Mouse (Mus musculus) CH12.LX (cell line): ENCODE results near the gene Ntrk3. TPM values are rescaled to one million over a fixed set of nuclear protein-coding genes. Genes with fewer than 3 reads are reported as not detected.

Source experiments
- DNase-seq: peaks from one replicate; pipeline ENCODE4 v3.0.0-alpha.2; 2013; ENCODE audit errors: extremely low read depth
- H3K27ac ChIP-seq: 2 replicates; pipeline ENCODE4 v1.5.1; 2012; ENCODE audit warnings: low read depth, mild to moderate bottlenecking, control low read depth, moderate library complexity; ENCODE audit not compliant: insufficient read depth
- H3K27me3 ChIP-seq: replicated peaks from 2 replicates; pipeline ENCODE3; 2012; ENCODE audit warnings: inconsistent platforms
- H3K36me3 ChIP-seq, 2 experiments: replicated peaks in 1 of 2; 2 replicates each; pipeline versions ENCODE3 to v1.6.1; 2012; ENCODE audit warnings: inconsistent platforms in 1 of 2, low read length in 1 of 2, mild to moderate bottlenecking in 1 of 2, mixed read lengths in 1 of 2, moderate library complexity in 1 of 2; ENCODE audit not compliant: control insufficient read depth in 1 of 2, insufficient read depth in 1 of 2
- H3K4me1 ChIP-seq, 2 experiments: 2 replicates each; pipeline ENCODE4 v1.6.1; 2012; ENCODE audit warnings: inconsistent platforms in 1 of 2, moderate library complexity in 1 of 2; ENCODE audit not compliant: insufficient read depth in 2 of 2, control insufficient read depth in 1 of 2
- H3K4me2 ChIP-seq: 2 replicates; pipeline ENCODE4 v1.6.1; 2012; ENCODE audit warnings: low read depth, mild to moderate bottlenecking, control low read depth; ENCODE audit not compliant: poor library complexity, insufficient read depth, severe bottlenecking
- H3K4me3 ChIP-seq, 3 experiments: fragments of 150-350 bp in 1 of 3; sonication (generic) in 1 of 3; replicated peaks in 1 of 3; 2 replicates each; pipeline versions ENCODE3 to v1.5.1; 2011 to 2012; ENCODE audit warnings: low read depth in 2 of 3, low read length in 2 of 3, mild to moderate bottlenecking in 2 of 3, moderate library complexity in 2 of 3, control low read depth in 1 of 3, improper control_type of control experiment in 1 of 3, inconsistent platforms in 1 of 3, mixed read lengths in 1 of 3; ENCODE audit not compliant: poor library complexity in 1 of 3
- H3K79me2 ChIP-seq: replicated peaks from 2 replicates; pipeline ENCODE4 v1.6.1; 2012; ENCODE audit warnings: mild to moderate bottlenecking, moderate library complexity; ENCODE audit not compliant: control insufficient read depth, poor library complexity, insufficient read depth, severe bottlenecking; ENCODE audit errors: extremely low read depth
- H3K9ac ChIP-seq: 2 replicates; pipeline ENCODE4 v1.6.1; 2012; ENCODE audit warnings: low read depth, mild to moderate bottlenecking, control low read depth, moderate library complexity; ENCODE audit not compliant: insufficient read depth
- H3K9me3 ChIP-seq: replicated peaks from 2 replicates; pipeline ENCODE3; 2012; ENCODE audit warnings: low read length, inconsistent platforms, mixed read lengths
- BHLHE40 ChIP-seq: IDR thresholded peaks from 2 replicates; pipeline ENCODE4 v1.6.1; 2011; ENCODE audit warnings: mild to moderate bottlenecking, low read depth, low read length, improper control_type of control experiment
- CHD1 ChIP-seq: IDR thresholded peaks from 2 replicates; pipeline ENCODE4 v1.6.1; 2012; ENCODE audit warnings: low read depth, low read length, improper control_type of control experiment, inconsistent platforms
- CHD2 ChIP-seq: IDR thresholded peaks from 2 replicates; pipeline ENCODE4 v1.6.1; 2011; ENCODE audit warnings: low read length, improper control_type of control experiment
- CTCF ChIP-seq, 2 experiments: IDR thresholded peaks in 1 of 2; conservative IDR thresholded peaks in 1 of 2; 2 replicates each; pipeline ENCODE4 v1.5.1; 2011 to 2012; ENCODE audit warnings: low read depth in 2 of 2, low read length in 2 of 2, improper control_type of control experiment in 1 of 2, inconsistent platforms in 1 of 2, mild to moderate bottlenecking in 1 of 2, moderate library complexity in 1 of 2
- E2F4 ChIP-seq: IDR thresholded peaks from 2 replicates; pipeline ENCODE4 v1.6.1; 2011; ENCODE audit warnings: low read depth, low read length, improper control_type of control experiment; ENCODE audit not compliant: insufficient replicate concordance
- ELF1 ChIP-seq: IDR thresholded peaks from 2 replicates; pipeline ENCODE4 v1.6.1; 2014; ENCODE audit warnings: low read depth, mild to moderate bottlenecking, inconsistent platforms, low read length, improper control_type of control experiment
- EP300 ChIP-seq: IDR thresholded peaks from 2 replicates; pipeline ENCODE4 v1.6.1; 2011; ENCODE audit warnings: low read length, improper control_type of control experiment
- ETS1 ChIP-seq: conservative IDR thresholded peaks from 2 replicates; pipeline ENCODE4 v1.6.1; 2012; ENCODE audit warnings: low read depth, mild to moderate bottlenecking, inconsistent platforms, low read length, improper control_type of control experiment, moderate library complexity
- GABPA ChIP-seq: IDR thresholded peaks from 2 replicates; pipeline ENCODE4 v1.6.1; 2012; ENCODE audit warnings: low read depth, low read length, improper control_type of control experiment, inconsistent platforms; ENCODE audit not compliant: insufficient replicate concordance
- HCFC1 ChIP-seq: IDR thresholded peaks from 2 replicates; pipeline ENCODE4 v1.6.1; 2012; ENCODE audit warnings: low read depth, mild to moderate bottlenecking, inconsistent platforms, low read length, improper control_type of control experiment
- IRF4 ChIP-seq: IDR thresholded peaks from 2 replicates; pipeline ENCODE4 v1.6.1; 2014; ENCODE audit warnings: low read depth, mild to moderate bottlenecking, inconsistent platforms, low read length, improper control_type of control experiment
- JUN ChIP-seq: IDR thresholded peaks from 2 replicates; pipeline ENCODE4 v1.6.1; 2011; ENCODE audit warnings: low read depth, mild to moderate bottlenecking, low read length, improper control_type of control experiment, moderate library complexity; ENCODE audit not compliant: insufficient read depth
- JUND ChIP-seq: conservative IDR thresholded peaks from 2 replicates; pipeline ENCODE4 v1.6.1; 2011; ENCODE audit warnings: low read depth, low read length, improper control_type of control experiment
- KAT2A ChIP-seq: IDR thresholded peaks from 2 replicates; pipeline ENCODE4 v1.6.1; 2012; ENCODE audit warnings: low read length, improper control_type of control experiment, inconsistent platforms; ENCODE audit not compliant: insufficient replicate concordance
- MAFK ChIP-seq: IDR thresholded peaks from 2 replicates; pipeline ENCODE4 v1.6.1; 2011; ENCODE audit warnings: low read length, improper control_type of control experiment; ENCODE audit not compliant: insufficient replicate concordance
- MAX ChIP-seq: IDR thresholded peaks from 2 replicates; pipeline ENCODE4 v1.6.1; 2011; ENCODE audit warnings: low read length, improper control_type of control experiment
- MAZ ChIP-seq: IDR thresholded peaks from 2 replicates; pipeline ENCODE4 v1.6.1; 2012; ENCODE audit warnings: low read depth, mild to moderate bottlenecking, inconsistent platforms, low read length, improper control_type of control experiment, moderate library complexity
- MXI1 ChIP-seq: IDR thresholded peaks from 2 replicates; pipeline ENCODE4 v1.6.1; 2011; ENCODE audit warnings: mild to moderate bottlenecking, low read depth, low read length, improper control_type of control experiment
- MYC ChIP-seq: IDR thresholded peaks from 2 replicates; pipeline ENCODE4 v1.6.1; 2011; ENCODE audit warnings: low read depth, mild to moderate bottlenecking, improper control_type of control experiment, low read length
- NELFE ChIP-seq: IDR thresholded peaks from 2 replicates; pipeline ENCODE4 v1.6.1; 2011; ENCODE audit warnings: low read depth, low read length, improper control_type of control experiment
- NRF1 ChIP-seq: IDR thresholded peaks from 2 replicates; pipeline ENCODE4 v1.6.1; 2014; ENCODE audit warnings: low read depth, mild to moderate bottlenecking, inconsistent platforms, low read length, improper control_type of control experiment, moderate library complexity
- PAX5 ChIP-seq: IDR thresholded peaks from 2 replicates; pipeline ENCODE4 v1.6.1; 2012; ENCODE audit warnings: low read length, inconsistent platforms, mixed read lengths
- POLR2A ChIP-seq: IDR thresholded peaks from 2 replicates; pipeline ENCODE4 v1.6.1; 2011; ENCODE audit warnings: low read depth, mild to moderate bottlenecking, improper control_type of control experiment, low read length
- POLR2AphosphoS2 ChIP-seq: IDR thresholded peaks from 2 replicates; pipeline ENCODE4 v1.6.1; 2011; ENCODE audit warnings: low read depth, low read length, improper control_type of control experiment
- RAD21 ChIP-seq: IDR thresholded peaks from 2 replicates; pipeline ENCODE4 v1.6.1; 2011; ENCODE audit warnings: low read depth, mild to moderate bottlenecking, low read length, improper control_type of control experiment, moderate library complexity
- RCOR1 ChIP-seq: conservative IDR thresholded peaks from 2 replicates; pipeline ENCODE4 v1.6.1; 2012; ENCODE audit warnings: low read depth, mild to moderate bottlenecking, inconsistent platforms, low read length, improper control_type of control experiment
- SIN3A ChIP-seq: IDR thresholded peaks from 2 replicates; pipeline ENCODE4 v1.6.1; 2012; ENCODE audit warnings: low read length, improper control_type of control experiment, inconsistent platforms
- SMC3 ChIP-seq: IDR thresholded peaks from 2 replicates; pipeline ENCODE4 v1.6.1; 2011; ENCODE audit warnings: low read depth, low read length, improper control_type of control experiment
- TBP ChIP-seq: conservative IDR thresholded peaks from 2 replicates; pipeline ENCODE4 v1.6.1; 2011; ENCODE audit warnings: low read depth, low read length, improper control_type of control experiment
- TCF12 ChIP-seq: IDR thresholded peaks from 2 replicates; pipeline ENCODE4 v1.6.1; 2014; ENCODE audit warnings: low read depth, mild to moderate bottlenecking, inconsistent platforms, low read length, improper control_type of control experiment
- UBTF ChIP-seq: IDR thresholded peaks from 2 replicates; pipeline ENCODE4 v1.6.1; 2012; ENCODE audit warnings: low read depth, mild to moderate bottlenecking, inconsistent platforms, low read length, improper control_type of control experiment, moderate library complexity
- USF1 ChIP-seq: IDR thresholded peaks from 2 replicates; pipeline ENCODE4 v1.6.1; 2014; ENCODE audit warnings: low read depth, mild to moderate bottlenecking, inconsistent platforms, low read length, improper control_type of control experiment
- USF2 ChIP-seq: conservative IDR thresholded peaks from 2 replicates; pipeline ENCODE4 v1.6.1; 2011; ENCODE audit warnings: low read depth, low read length, improper control_type of control experiment
- ZC3H11A ChIP-seq: IDR thresholded peaks from 2 replicates; pipeline ENCODE4 v1.6.1; 2012; ENCODE audit warnings: low read depth, mild to moderate bottlenecking, inconsistent platforms, low read length, improper control_type of control experiment
- ZKSCAN1 ChIP-seq: IDR thresholded peaks from 2 replicates; pipeline ENCODE4 v1.6.1; 2012; ENCODE audit warnings: low read depth, inconsistent platforms, low read length, improper control_type of control experiment, borderline replicate concordance
- ZMIZ1 ChIP-seq: IDR thresholded peaks from 2 replicates; pipeline ENCODE4 v1.6.1; 2012; ENCODE audit warnings: low read depth, mild to moderate bottlenecking, inconsistent platforms, low read length, improper control_type of control experiment
- ZNF384 ChIP-seq: IDR thresholded peaks from 2 replicates; pipeline ENCODE4 v1.6.1; 2012; ENCODE audit warnings: low read depth, low read length, improper control_type of control experiment, inconsistent platforms
- dilution Hi-C: fragments of 300-500 bp; cut with MboI; formaldehyde crosslinking; loops from 2 replicates; pipeline ENCODE4 v1.14.3; 2020; ENCODE audit warnings: low sequenced_read_pairs; ENCODE audit not compliant: extremely low pct_unique_long_range_greater_than_20kb, extremely low pct_ligation_motif_present
- in situ Hi-C: fragments of 300-500 bp; cut with MboI; formaldehyde crosslinking; loops from 3 replicates; pipeline ENCODE4 v1.14.3; 2019; ENCODE audit warnings: low sequenced_read_pairs, low pct_ligation_motif_present, low pct_unique_long_range_greater_than_20kb, mixed read lengths
- polyA plus RNA-seq: library from polyadenylated mRNA; unstranded; fragments of >175 nt; gene quantifications from 2 replicates; pipeline ENCODE4 v1.2.1, GENCODE M21; 2012; ENCODE audit warnings: low read depth; ENCODE audit not compliant: insufficient read length
- total RNA-seq, 2 experiments: library from RNA; depleted of rRNA; stranded (reverse); fragments of 300-350 nt in 1 of 2; fragments of >200 nt in 1 of 2; gene quantifications; 2 replicates each; pipeline ENCODE4 v1.2.3; 2012 to 2014

Gene Ntrk3
- total and polyA plus RNA-seq, 3 experiments: 0.21 TPM; not detected in 2

- Histone ChIP-seq H3K4me3 (peak within 1 kb of the TSS; percentile 80 to 99 (median 93)), H3K9me3 (no peaks in the 10 kb centered on the region), H3K27me3 (no peaks in the 10 kb centered on the region), H3K9ac (peak within 1 kb of the TSS; percentile 82), H3K4me2 (peak within 1 kb of the TSS; percentile 81), H3K27ac (peak within 1 kb of the TSS; percentile 11; the same call in 1 of the 2 replicates), H3K4me1 (peaks cover 4 to 26% of the 10 kb centered on the region in 2 experiments; a peak in 3 of 4 replicates), H3K36me3 (peaks cover 36 to 69% of the 10 kb centered on the region in 2 experiments), H3K79me2 (peaks cover 25% of the 10 kb centered on the region)
- peak; percentile 80 for DNase-seq
- in situ Hi-C loops: loop anchor here (25.0 kb wide), 1 partner anchor 304 kb away; no protein-coding TSS in a partner anchor
- dilution Hi-C loops: no loop called here
- TF ChIP-seq MYC: no peak
- no peak for TF ChIP-seq PAX5
- TF ChIP-seq ELF1: peak; percentile 44
- no peak for TF ChIP-seq ZC3H11A
- TF ChIP-seq MAX: peak; percentile 32; the same call in 1 of the 2 replicates
- TF ChIP-seq HCFC1: peak; percentile 92
- peak; percentile 83; the same call in 1 of the 2 replicates for TF ChIP-seq KAT2A
- no peak for TF ChIP-seq USF2
- TF ChIP-seq MXI1: peak; percentile 45; the same call in 1 of the 2 replicates
- TF ChIP-seq BHLHE40: no peak
- no peak for TF ChIP-seq MAZ
- peak; percentile 45; the same call in 1 of the 2 replicates for TF ChIP-seq E2F4
- TF ChIP-seq JUND: no peak
- TF ChIP-seq MAFK: no peak
- peak; percentile 74; the same call in 1 of the 2 replicates for TF ChIP-seq NELFE
- 0 out of 2 replicates have a peak, but pooled peaks have one; percentile 17 for TF ChIP-seq RCOR1
- no peak for TF ChIP-seq IRF4
- TF ChIP-seq EP300: no peak
- no peak for TF ChIP-seq CTCF (conservative IDR thresholded peaks at IDR 0.05 in 1 of 2, IDR thresholded peaks at IDR 0.05 in 1 of 2; ENCODE audit: low read depth in 2 of 2, low read length in 2 of 2)
- TF ChIP-seq ZNF384: no peak
- TF ChIP-seq JUN: no peak
- no peak for TF ChIP-seq POLR2AphosphoS2
- TF ChIP-seq TBP: peak; percentile 91
- TF ChIP-seq RAD21: no peak
- no peak for TF ChIP-seq USF1
- peak; percentile 37 for TF ChIP-seq CHD2
- TF ChIP-seq SMC3: no peak
- TF ChIP-seq NRF1: peak; percentile 43
- TF ChIP-seq GABPA: no peak; the same call in 1 of the 2 replicates
- peak; percentile 66 for TF ChIP-seq SIN3A
- no peak for TF ChIP-seq UBTF
- TF ChIP-seq TCF12: peak; percentile 49
- TF ChIP-seq ETS1: no peak
- TF ChIP-seq ZMIZ1: 0 out of 2 replicates have a peak, but pooled peaks have one; percentile 40
- TF ChIP-seq CHD1: peak; percentile 99
- TF ChIP-seq POLR2A: peak; percentile 82
- TF ChIP-seq ZKSCAN1: no peak
Observed at GRCm38 (mm10) chr7:78782639-78783581, 45.1 kb upstream of the Ntrk3 start, which contains the start of the genes Mrps11 and Mrpl46. Mrps11 (plus strand) TSS chr7:78783119. Mrpl46 (minus strand) TSS chr7:78783531.
